In genomic region chr4:129134799-129135585, GRCm38 (mm10) we compare ENCODE assay signal across 8 mouse cellular contexts. TPM values are rescaled to one million over a fixed set of nuclear protein-coding genes. Genes with fewer than 3 reads are reported as not detected.
DNase-seq lines count a peak whose midpoint lies in the region; ATAC-seq lines count a peak whose summit lies in the region.

No protein-coding gene starts in this region.

- peaks cover 7% of the 10 kb centered on the region; the same call in 1 of the 2 replicates for H3K4me1 ChIP-seq in forebrain, embryonic 14.5 days (ENCODE audit: control insufficient read depth, insufficient read depth, low read length)
- peaks cover 6% of the 10 kb centered on the region for H3K4me1 ChIP-seq in hindbrain, embryonic 11.5 days (replicated peaks; ENCODE audit: control insufficient read depth, insufficient read depth, low read length)
- H3K4me1 ChIP-seq in limb, embryonic 13.5 days: peaks cover 34% of the 10 kb centered on the region
- H3K4me1 ChIP-seq in midbrain, embryonic 13.5 days (replicated peaks): peaks cover 36% of the 10 kb centered on the region
- H3K4me1 ChIP-seq in stomach, embryonic 14.5 days (ENCODE audit: control insufficient read depth, insufficient read depth, low read length): peaks cover 9% of the 10 kb centered on the region; the same call in 1 of the 2 replicates

- H3K4me3 ChIP-seq in forebrain, embryonic 14.5 days (ENCODE audit: low read depth, low read length): no peak overlapping the region
- H3K4me3 ChIP-seq in hindbrain, embryonic 11.5 days (ENCODE audit: low read depth, low read length): no peak overlapping the region
- peak overlapping the region; percentile 64; the same call in 1 of the 2 replicates for H3K4me3 ChIP-seq in limb, embryonic 13.5 days
- H3K4me3 ChIP-seq in midbrain, embryonic 13.5 days (replicated peaks): no peak overlapping the region
- no peak overlapping the region for H3K4me3 ChIP-seq in stomach, embryonic 14.5 days (ENCODE audit: low read depth, low read length)

- 12% methylated on average over 15 of the region's 15 CpGs for WGBS in forebrain, embryonic 14.5 days
- WGBS in hindbrain, embryonic 11.5 days: 8% methylated on average over 15 of the region's 15 CpGs
- WGBS in limb, embryonic 13.5 days: 9% methylated on average over 15 of the region's 15 CpGs
- WGBS in midbrain, embryonic 13.5 days: 8% methylated on average over 15 of the region's 15 CpGs
- 9% methylated on average over 15 of the region's 15 CpGs for WGBS in stomach, embryonic 14.5 days

- no peaks in the 10 kb centered on the region for H3K9me3 ChIP-seq in forebrain, embryonic 14.5 days (replicated peaks; ENCODE audit: control insufficient read depth, low read length)
- H3K9me3 ChIP-seq in hindbrain, embryonic 11.5 days (ENCODE audit: control insufficient read depth, low read length): no peaks in the 10 kb centered on the region
- H3K9me3 ChIP-seq in limb, embryonic 13.5 days: no peaks in the 10 kb centered on the region
- no peaks in the 10 kb centered on the region for H3K9me3 ChIP-seq in midbrain, embryonic 13.5 days
- no peaks in the 10 kb centered on the region for H3K9me3 ChIP-seq in stomach, embryonic 14.5 days (ENCODE audit: control insufficient read depth, low read depth, low read length)

- DNase-seq in left cerebral cortex, adult 18-20 months (ENCODE audit: low spot score in 2 of 2): peak; percentile 74 to 78
- no peak for DNase-seq in left cerebral cortex, adult 11 months (ENCODE audit: low spot score)
- peak; percentile 85 for DNase-seq in cerebellum, adult 11 months
- peak; percentile 79 for DNase-seq in forebrain, embryonic 14.5 days (ENCODE audit: low spot score)
- DNase-seq in hindbrain, embryonic 11.5 days (ENCODE audit: low spot score): peak; percentile 95

- 0 out of 2 replicates have a peak, but pooled peaks have one; percentile 35 for ATAC-seq in forebrain, embryonic 14.5 days
- ATAC-seq in hindbrain, embryonic 11.5 days (ENCODE audit: low FRiP score): peak; percentile 49
- ATAC-seq in limb, embryonic 13.5 days (ENCODE audit: low FRiP score, low read depth): peak; percentile 20; the same call in 1 of the 2 replicates
- peak; percentile 49 for ATAC-seq in midbrain, embryonic 13.5 days
- 0 out of 2 replicates have a peak, but pooled peaks have one; percentile 25 for ATAC-seq in stomach, embryonic 14.5 days (ENCODE audit: insufficient number of reproducible peaks, insufficient read depth, low FRiP score, low read depth)

- 0 out of 2 replicates have a peak overlapping the region, but pooled peaks have one; percentile 14 for H3K4me2 ChIP-seq in forebrain, embryonic 14.5 days (ENCODE audit: low read length)
- 0 out of 2 replicates have a peak overlapping the region, but pooled peaks have one; percentile 11 for H3K4me2 ChIP-seq in hindbrain, embryonic 11.5 days (replicated peaks; ENCODE audit: low read depth, low read length)
- H3K4me2 ChIP-seq in limb, embryonic 13.5 days (replicated peaks): peak overlapping the region; percentile 49
- H3K4me2 ChIP-seq in midbrain, embryonic 13.5 days (replicated peaks): peak overlapping the region; percentile 28
- H3K4me2 ChIP-seq in stomach, embryonic 14.5 days (replicated peaks; ENCODE audit: low read depth, low read length): peak overlapping the region; percentile 28

- H3K27me3 ChIP-seq in forebrain, embryonic 14.5 days (replicated peaks; ENCODE audit: control insufficient read depth, insufficient read depth, low read length): peaks cover 28% of the 10 kb centered on the region
- H3K27me3 ChIP-seq in hindbrain, embryonic 11.5 days (ENCODE audit: control insufficient read depth, insufficient read depth, low read length): peaks cover 21% of the 10 kb centered on the region
- peaks cover 42% of the 10 kb centered on the region for H3K27me3 ChIP-seq in limb, embryonic 13.5 days
- H3K27me3 ChIP-seq in midbrain, embryonic 13.5 days: peaks cover 61% of the 10 kb centered on the region
- peaks cover 5% of the 10 kb centered on the region; the same call in 1 of the 2 replicates for H3K27me3 ChIP-seq in stomach, embryonic 14.5 days (ENCODE audit: control insufficient read depth, insufficient read depth, low read length)

- no peak overlapping the region for H3K27ac ChIP-seq in forebrain, embryonic 14.5 days (ENCODE audit: low read depth, low read length)
- no peak overlapping the region for H3K27ac ChIP-seq in hindbrain, embryonic 11.5 days (ENCODE audit: low read depth, low read length)
- H3K27ac ChIP-seq in limb, embryonic 13.5 days: no peak overlapping the region
- H3K27ac ChIP-seq in midbrain, embryonic 13.5 days: no peak overlapping the region
- H3K27ac ChIP-seq in stomach, embryonic 14.5 days (ENCODE audit: low read length): no peak overlapping the region

- no peaks in the 10 kb centered on the region for H3K36me3 ChIP-seq in forebrain, embryonic 14.5 days (ENCODE audit: control insufficient read depth, insufficient read depth, low read length)
- H3K36me3 ChIP-seq in hindbrain, embryonic 11.5 days (ENCODE audit: control insufficient read depth, insufficient read depth, low read length): no peaks in the 10 kb centered on the region
- H3K36me3 ChIP-seq in limb, embryonic 13.5 days: 0 out of 2 replicates have a peak, but pooled peaks cover 3% of the 10 kb centered on the region
- no peaks in the 10 kb centered on the region for H3K36me3 ChIP-seq in midbrain, embryonic 13.5 days
- no peaks in the 10 kb centered on the region for H3K36me3 ChIP-seq in stomach, embryonic 14.5 days (ENCODE audit: control insufficient read depth, insufficient read depth, low read length)

- H3K9ac ChIP-seq in forebrain, embryonic 14.5 days (ENCODE audit: low read length): no peak overlapping the region
- 0 out of 2 replicates have a peak overlapping the region, but pooled peaks have one; percentile 37 for H3K9ac ChIP-seq in hindbrain, embryonic 11.5 days (ENCODE audit: low read depth, low read length)
- H3K9ac ChIP-seq in limb, embryonic 13.5 days: no peak overlapping the region
- no peak overlapping the region for H3K9ac ChIP-seq in midbrain, embryonic 13.5 days (replicated peaks)
- H3K9ac ChIP-seq in stomach, embryonic 14.5 days (replicated peaks; ENCODE audit: low read depth, low read length): no peak overlapping the region

RNA-seq across cellular contexts. Expression of gene Fndc5, which starts 1.8 kb away (rescaled TPM):
- 10 to 100 TPM; 55.0 to 63.3 TPM for total RNA-seq in left cerebral cortex, adult 18-20 months (2021)
- polyA plus RNA-seq in forebrain, embryonic 14.5 days (2014; fragmentation: Nextera tagmentation; extraction: Ambion mirVana): 1.3 and 1.7 TPM in 2 replicates
- 2.5 and 3.2 TPM in 2 replicates for polyA plus RNA-seq in hindbrain, embryonic 11.5 days (2014; fragmentation: Nextera tagmentation; extraction: Ambion mirVana)
- 20.0 and 21.3 TPM in 2 replicates for polyA plus RNA-seq in limb, embryonic 13.5 days (2015; fragmentation: Nextera tagmentation; extraction: Ambion mirVana)
- polyA plus RNA-seq in midbrain, embryonic 13.5 days (2015; fragmentation: Nextera tagmentation; extraction: Ambion mirVana): 1.9 and 2.0 TPM in 2 replicates
- 1.4 TPM in 2 replicates for polyA plus RNA-seq in stomach, embryonic 14.5 days (2014; fragmentation: Nextera tagmentation; extraction: Ambion mirVana)

RNA-seq across cellular contexts. Expression of gene Hpca, which starts 13.2 kb away (rescaled TPM):
- total RNA-seq in left cerebral cortex, adult 18-20 months (2021): 100 to 1,000 TPM; 684 to 738 TPM
- polyA plus RNA-seq in forebrain, embryonic 14.5 days (2014; fragmentation: Nextera tagmentation; extraction: Ambion mirVana): 16.8 and 23.1 TPM in 2 replicates
- 2.3 and 2.6 TPM in 2 replicates for polyA plus RNA-seq in hindbrain, embryonic 11.5 days (2014; fragmentation: Nextera tagmentation; extraction: Ambion mirVana)
- 1.2 and 1.3 TPM in 2 replicates for polyA plus RNA-seq in limb, embryonic 13.5 days (2015; fragmentation: Nextera tagmentation; extraction: Ambion mirVana)
- polyA plus RNA-seq in midbrain, embryonic 13.5 days (2015; fragmentation: Nextera tagmentation; extraction: Ambion mirVana): 17.1 and 17.9 TPM in 2 replicates
- 1.1 and 2.0 TPM in 2 replicates for polyA plus RNA-seq in stomach, embryonic 14.5 days (2014; fragmentation: Nextera tagmentation; extraction: Ambion mirVana)

RNA-seq across cellular contexts. Expression of gene Tmem54, which starts 29.6 kb away (rescaled TPM):
- total RNA-seq in left cerebral cortex, adult 18-20 months (2021): not detected
- polyA plus RNA-seq in forebrain, embryonic 14.5 days (2014; fragmentation: Nextera tagmentation; extraction: Ambion mirVana): not detected in 2 replicates
- 0.96 and 1.4 TPM in 2 replicates for polyA plus RNA-seq in hindbrain, embryonic 11.5 days (2014; fragmentation: Nextera tagmentation; extraction: Ambion mirVana)
- polyA plus RNA-seq in limb, embryonic 13.5 days (2015; fragmentation: Nextera tagmentation; extraction: Ambion mirVana): 5.0 and 5.6 TPM in 2 replicates
- polyA plus RNA-seq in midbrain, embryonic 13.5 days (2015; fragmentation: Nextera tagmentation; extraction: Ambion mirVana): not detected in 2 replicates
- polyA plus RNA-seq in stomach, embryonic 14.5 days (2014; fragmentation: Nextera tagmentation; extraction: Ambion mirVana): 20.9 and 22.6 TPM in 2 replicates

RNA-seq across cellular contexts. Expression of gene S100pbp, which starts 54.5 kb away (rescaled TPM):
- 10 to 100 TPM; 37.1 to 38.3 TPM for total RNA-seq in left cerebral cortex, adult 18-20 months (2021)
- polyA plus RNA-seq in forebrain, embryonic 14.5 days (2014; fragmentation: Nextera tagmentation; extraction: Ambion mirVana): 9.7 and 11.8 TPM in 2 replicates
- polyA plus RNA-seq in hindbrain, embryonic 11.5 days (2014; fragmentation: Nextera tagmentation; extraction: Ambion mirVana): 19.9 and 20.7 TPM in 2 replicates
- 25.6 and 30.1 TPM in 2 replicates for polyA plus RNA-seq in limb, embryonic 13.5 days (2015; fragmentation: Nextera tagmentation; extraction: Ambion mirVana)
- polyA plus RNA-seq in midbrain, embryonic 13.5 days (2015; fragmentation: Nextera tagmentation; extraction: Ambion mirVana): 19.9 and 21.3 TPM in 2 replicates
- 18.2 and 20.3 TPM in 2 replicates for polyA plus RNA-seq in stomach, embryonic 14.5 days (2014; fragmentation: Nextera tagmentation; extraction: Ambion mirVana)

RNA-seq across cellular contexts. Expression of gene Yars, which starts 54.6 kb away (rescaled TPM):
- 100 to 1,000 TPM in 1 of 2 experiments, 10 to 100 TPM in 1; 83.9 to 102 TPM for total RNA-seq in left cerebral cortex, adult 18-20 months (2021)
- 110 and 126 TPM in 2 replicates for polyA plus RNA-seq in forebrain, embryonic 14.5 days (2014; fragmentation: Nextera tagmentation; extraction: Ambion mirVana)
- 102 and 109 TPM in 2 replicates for polyA plus RNA-seq in hindbrain, embryonic 11.5 days (2014; fragmentation: Nextera tagmentation; extraction: Ambion mirVana)
- 79.1 and 80.4 TPM in 2 replicates for polyA plus RNA-seq in limb, embryonic 13.5 days (2015; fragmentation: Nextera tagmentation; extraction: Ambion mirVana)
- polyA plus RNA-seq in midbrain, embryonic 13.5 days (2015; fragmentation: Nextera tagmentation; extraction: Ambion mirVana): 102 and 115 TPM in 2 replicates
- 81.6 and 84.6 TPM in 2 replicates for polyA plus RNA-seq in stomach, embryonic 14.5 days (2014; fragmentation: Nextera tagmentation; extraction: Ambion mirVana)
